Mouse (Mus musculus) stomach, postnatal 0 days (tissue): ENCODE data around the gene Cntn5.

ENCODE experiments used
- CTCF ChIP-seq: IDR thresholded peaks from 2 replicates; pipeline ENCODE4 v1.5.1; 2016; ENCODE audit warnings: antibody characterized with exemption, low read depth, mild to moderate bottlenecking, moderate library complexity
- EP300 ChIP-seq: optimal IDR thresholded peaks from 2 replicates; pipeline ENCODE3; 2016; ENCODE audit warnings: antibody characterized with exemption

GRCm38 (mm10) chr9:9682348-9682884 is 1222.2 kb downstream of the Cntn5 start:
- TF ChIP-seq CTCF: no peak
- no peak for TF ChIP-seq EP300
